Mouse (Mus musculus) CH12.LX (cell line): ENCODE data around the gene Slc7a14. TPM values are rescaled to one million over a fixed set of nuclear protein-coding genes. Genes with fewer than 3 reads are reported as not detected.

ENCODE experiments used
- DNase-seq: peaks from one replicate; pipeline ENCODE4 v3.0.0-alpha.2; 2013; ENCODE audit errors: extremely low read depth
- H3K27ac ChIP-seq: 2 replicates; pipeline ENCODE4 v1.5.1; 2012; ENCODE audit warnings: low read depth, mild to moderate bottlenecking, control low read depth, moderate library complexity; ENCODE audit not compliant: insufficient read depth
- H3K27me3 ChIP-seq: replicated peaks from 2 replicates; pipeline ENCODE3; 2012; ENCODE audit warnings: inconsistent platforms
- H3K36me3 ChIP-seq, 2 experiments: replicated peaks in 1 of 2; 2 replicates each; pipeline versions ENCODE3 to v1.6.1; 2012; ENCODE audit warnings: inconsistent platforms in 1 of 2, low read length in 1 of 2, mild to moderate bottlenecking in 1 of 2, mixed read lengths in 1 of 2, moderate library complexity in 1 of 2; ENCODE audit not compliant: control insufficient read depth in 1 of 2, insufficient read depth in 1 of 2
- H3K4me1 ChIP-seq, 2 experiments: 2 replicates each; pipeline ENCODE4 v1.6.1; 2012; ENCODE audit warnings: inconsistent platforms in 1 of 2, moderate library complexity in 1 of 2; ENCODE audit not compliant: insufficient read depth in 2 of 2, control insufficient read depth in 1 of 2
- H3K4me2 ChIP-seq: 2 replicates; pipeline ENCODE4 v1.6.1; 2012; ENCODE audit warnings: low read depth, mild to moderate bottlenecking, control low read depth; ENCODE audit not compliant: poor library complexity, insufficient read depth, severe bottlenecking
- H3K4me3 ChIP-seq, 3 experiments: fragments of 150-350 bp in 1 of 3; sonication (generic) in 1 of 3; replicated peaks in 1 of 3; 2 replicates each; pipeline versions ENCODE3 to v1.5.1; 2011 to 2012; ENCODE audit warnings: low read depth in 2 of 3, low read length in 2 of 3, mild to moderate bottlenecking in 2 of 3, moderate library complexity in 2 of 3, control low read depth in 1 of 3, improper control_type of control experiment in 1 of 3, inconsistent platforms in 1 of 3, mixed read lengths in 1 of 3; ENCODE audit not compliant: poor library complexity in 1 of 3
- H3K79me2 ChIP-seq: replicated peaks from 2 replicates; pipeline ENCODE4 v1.6.1; 2012; ENCODE audit warnings: mild to moderate bottlenecking, moderate library complexity; ENCODE audit not compliant: control insufficient read depth, poor library complexity, insufficient read depth, severe bottlenecking; ENCODE audit errors: extremely low read depth
- H3K9ac ChIP-seq: 2 replicates; pipeline ENCODE4 v1.6.1; 2012; ENCODE audit warnings: low read depth, mild to moderate bottlenecking, control low read depth, moderate library complexity; ENCODE audit not compliant: insufficient read depth
- H3K9me3 ChIP-seq: replicated peaks from 2 replicates; pipeline ENCODE3; 2012; ENCODE audit warnings: low read length, inconsistent platforms, mixed read lengths
- CHD2 ChIP-seq: IDR thresholded peaks from 2 replicates; pipeline ENCODE4 v1.6.1; 2011; ENCODE audit warnings: low read length, improper control_type of control experiment
- CTCF ChIP-seq, 2 experiments: IDR thresholded peaks in 1 of 2; conservative IDR thresholded peaks in 1 of 2; 2 replicates each; pipeline ENCODE4 v1.5.1; 2011 to 2012; ENCODE audit warnings: low read depth in 2 of 2, low read length in 2 of 2, improper control_type of control experiment in 1 of 2, inconsistent platforms in 1 of 2, mild to moderate bottlenecking in 1 of 2, moderate library complexity in 1 of 2
- ETS1 ChIP-seq: conservative IDR thresholded peaks from 2 replicates; pipeline ENCODE4 v1.6.1; 2012; ENCODE audit warnings: low read depth, mild to moderate bottlenecking, inconsistent platforms, low read length, improper control_type of control experiment, moderate library complexity
- GABPA ChIP-seq: IDR thresholded peaks from 2 replicates; pipeline ENCODE4 v1.6.1; 2012; ENCODE audit warnings: low read depth, low read length, improper control_type of control experiment, inconsistent platforms; ENCODE audit not compliant: insufficient replicate concordance
- HCFC1 ChIP-seq: IDR thresholded peaks from 2 replicates; pipeline ENCODE4 v1.6.1; 2012; ENCODE audit warnings: low read depth, mild to moderate bottlenecking, inconsistent platforms, low read length, improper control_type of control experiment
- IRF4 ChIP-seq: IDR thresholded peaks from 2 replicates; pipeline ENCODE4 v1.6.1; 2014; ENCODE audit warnings: low read depth, mild to moderate bottlenecking, inconsistent platforms, low read length, improper control_type of control experiment
- JUN ChIP-seq: IDR thresholded peaks from 2 replicates; pipeline ENCODE4 v1.6.1; 2011; ENCODE audit warnings: low read depth, mild to moderate bottlenecking, low read length, improper control_type of control experiment, moderate library complexity; ENCODE audit not compliant: insufficient read depth
- KAT2A ChIP-seq: IDR thresholded peaks from 2 replicates; pipeline ENCODE4 v1.6.1; 2012; ENCODE audit warnings: low read length, improper control_type of control experiment, inconsistent platforms; ENCODE audit not compliant: insufficient replicate concordance
- MAFK ChIP-seq: IDR thresholded peaks from 2 replicates; pipeline ENCODE4 v1.6.1; 2011; ENCODE audit warnings: low read length, improper control_type of control experiment; ENCODE audit not compliant: insufficient replicate concordance
- MAX ChIP-seq: IDR thresholded peaks from 2 replicates; pipeline ENCODE4 v1.6.1; 2011; ENCODE audit warnings: low read length, improper control_type of control experiment
- MAZ ChIP-seq: IDR thresholded peaks from 2 replicates; pipeline ENCODE4 v1.6.1; 2012; ENCODE audit warnings: low read depth, mild to moderate bottlenecking, inconsistent platforms, low read length, improper control_type of control experiment, moderate library complexity
- MYC ChIP-seq: IDR thresholded peaks from 2 replicates; pipeline ENCODE4 v1.6.1; 2011; ENCODE audit warnings: low read depth, mild to moderate bottlenecking, improper control_type of control experiment, low read length
- NRF1 ChIP-seq: IDR thresholded peaks from 2 replicates; pipeline ENCODE4 v1.6.1; 2014; ENCODE audit warnings: low read depth, mild to moderate bottlenecking, inconsistent platforms, low read length, improper control_type of control experiment, moderate library complexity
- PAX5 ChIP-seq: IDR thresholded peaks from 2 replicates; pipeline ENCODE4 v1.6.1; 2012; ENCODE audit warnings: low read length, inconsistent platforms, mixed read lengths
- POLR2A ChIP-seq: IDR thresholded peaks from 2 replicates; pipeline ENCODE4 v1.6.1; 2011; ENCODE audit warnings: low read depth, mild to moderate bottlenecking, improper control_type of control experiment, low read length
- POLR2AphosphoS2 ChIP-seq: IDR thresholded peaks from 2 replicates; pipeline ENCODE4 v1.6.1; 2011; ENCODE audit warnings: low read depth, low read length, improper control_type of control experiment
- RCOR1 ChIP-seq: conservative IDR thresholded peaks from 2 replicates; pipeline ENCODE4 v1.6.1; 2012; ENCODE audit warnings: low read depth, mild to moderate bottlenecking, inconsistent platforms, low read length, improper control_type of control experiment
- SIN3A ChIP-seq: IDR thresholded peaks from 2 replicates; pipeline ENCODE4 v1.6.1; 2012; ENCODE audit warnings: low read length, improper control_type of control experiment, inconsistent platforms
- SMC3 ChIP-seq: IDR thresholded peaks from 2 replicates; pipeline ENCODE4 v1.6.1; 2011; ENCODE audit warnings: low read depth, low read length, improper control_type of control experiment
- TCF12 ChIP-seq: IDR thresholded peaks from 2 replicates; pipeline ENCODE4 v1.6.1; 2014; ENCODE audit warnings: low read depth, mild to moderate bottlenecking, inconsistent platforms, low read length, improper control_type of control experiment
- ZC3H11A ChIP-seq: IDR thresholded peaks from 2 replicates; pipeline ENCODE4 v1.6.1; 2012; ENCODE audit warnings: low read depth, mild to moderate bottlenecking, inconsistent platforms, low read length, improper control_type of control experiment
- ZMIZ1 ChIP-seq: IDR thresholded peaks from 2 replicates; pipeline ENCODE4 v1.6.1; 2012; ENCODE audit warnings: low read depth, mild to moderate bottlenecking, inconsistent platforms, low read length, improper control_type of control experiment
- dilution Hi-C: fragments of 300-500 bp; cut with MboI; formaldehyde crosslinking; loops from 2 replicates; pipeline ENCODE4 v1.14.3; 2020; ENCODE audit warnings: low sequenced_read_pairs; ENCODE audit not compliant: extremely low pct_unique_long_range_greater_than_20kb, extremely low pct_ligation_motif_present
- in situ Hi-C: fragments of 300-500 bp; cut with MboI; formaldehyde crosslinking; loops from 3 replicates; pipeline ENCODE4 v1.14.3; 2019; ENCODE audit warnings: low sequenced_read_pairs, low pct_ligation_motif_present, low pct_unique_long_range_greater_than_20kb, mixed read lengths
- polyA plus RNA-seq: library from polyadenylated mRNA; unstranded; fragments of >175 nt; gene quantifications from 2 replicates; pipeline ENCODE4 v1.2.1, GENCODE M21; 2012; ENCODE audit warnings: low read depth; ENCODE audit not compliant: insufficient read length
- total RNA-seq, 2 experiments: library from RNA; depleted of rRNA; stranded (reverse); fragments of 300-350 nt in 1 of 2; fragments of >200 nt in 1 of 2; gene quantifications; 2 replicates each; pipeline ENCODE4 v1.2.3; 2012 to 2014

The Slc7a14 gene
- total and polyA plus RNA-seq, 3 experiments = not detected

GRCm38 (mm10) chr3:31205167-31205566 is 105.0 kb downstream of the Slc7a14 start:
- H3K4me3 ChIP-seq = no peak overlapping the region
- dilution Hi-C loops = no loop called here
- in situ Hi-C loops = no loop called here
- TF ChIP-seq KAT2A = no peak
- TF ChIP-seq CHD2 = no peak
- no peak for TF ChIP-seq PAX5
- no peak for TF ChIP-seq MAX
- no peak for TF ChIP-seq MYC
- TF ChIP-seq IRF4 = no peak
- TF ChIP-seq ZC3H11A = no peak
- no peak for TF ChIP-seq HCFC1
- no peak for TF ChIP-seq SMC3
- TF ChIP-seq JUN = no peak
- TF ChIP-seq TCF12 = no peak
- TF ChIP-seq ETS1 = no peak
- TF ChIP-seq NRF1 = no peak
- TF ChIP-seq MAZ = no peak
- TF ChIP-seq GABPA = no peak
- TF ChIP-seq MAFK = no peak
- TF ChIP-seq SIN3A = no peak
- no peak for TF ChIP-seq CTCF (conservative IDR thresholded peaks at IDR 0.05 in 1 of 2, IDR thresholded peaks at IDR 0.05 in 1 of 2; ENCODE audit: low read depth in 2 of 2, low read length in 2 of 2)
- TF ChIP-seq RCOR1 = no peak
- H3K27me3 ChIP-seq = no peaks in the 10 kb centered on the region
- H3K79me2 ChIP-seq = no peaks in the 10 kb centered on the region
- no peaks in the 10 kb centered on the region for H3K9me3 ChIP-seq
- no peak overlapping the region for H3K9ac ChIP-seq
- H3K4me2 ChIP-seq = no peak overlapping the region
- H3K27ac ChIP-seq = no peak overlapping the region
- H3K36me3 ChIP-seq = no peaks in the 10 kb centered on the region
- no peaks in the 10 kb centered on the region for H3K4me1 ChIP-seq
- DNase-seq = no peak

GRCm38 (mm10) chr3:31203947-31204346 is 106.2 kb downstream of the Slc7a14 start:
- Histone ChIP-seq H3K9me3 (no peaks in the 10 kb centered on the region), H3K79me2 (no peaks in the 10 kb centered on the region), H3K36me3 (no peaks in the 10 kb centered on the region), H3K9ac (no peak overlapping the region), H3K4me2 (no peak overlapping the region), H3K27ac (no peak overlapping the region), H3K4me3 (no peak overlapping the region), H3K4me1 (no peaks in the 10 kb centered on the region), H3K27me3 (no peaks in the 10 kb centered on the region)
- TF ChIP-seq POLR2A (no peak), POLR2AphosphoS2 (no peak), PAX5 (no peak), IRF4 (no peak), ZMIZ1 (no peak)
- no peak for DNase-seq
- in situ Hi-C loops = no loop called here
- dilution Hi-C loops = no loop called here
